Mouse (Mus musculus): ENCODE data around the gene Zrsr1. TPM values are rescaled to one million over a fixed set of nuclear protein-coding genes. Genes with fewer than 3 reads are reported as not detected.

Zrsr1 gene
- polyA plus RNA-seq, 2 experiments = 2.5 to 8.1 TPM

- WGBS = 89% methylated on average over 2 of the region's 2 CpGs
- Histone ChIP-seq H3K9me3 (ENCODE audit: control insufficient read depth, low read length) (no peaks in the 10 kb centered on the region), H3K27ac (replicated peaks; ENCODE audit: low read depth, low read length) (no peak overlapping the region), H3K36me3 (ENCODE audit: control insufficient read depth, insufficient read depth, low read length) (peaks cover 52% of the 10 kb centered on the region), H3K9ac (ENCODE audit: low read depth, low read length, severe bottlenecking) (no peak overlapping the region), H3K4me1 (ENCODE audit: control insufficient read depth, insufficient read depth, low read length) (peaks cover 10% of the 10 kb centered on the region; the same call in 1 of the 2 replicates), H3K27me3 (ENCODE audit: control insufficient read depth, insufficient read depth, low read length) (no peaks in the 10 kb centered on the region), H3K4me2 (replicated peaks; ENCODE audit: low read depth, low read length, severe bottlenecking) (no peak overlapping the region), H3K4me3 (replicated peaks; ENCODE audit: low read length) (no peak overlapping the region)
- DNase-seq (ENCODE audit: low spot score) = no peak
- TF ChIP-seq POLR2A (IDR thresholded peaks at IDR 0.05; ENCODE audit: borderline replicate concordance, extremely low read depth, insufficient read depth, insufficient read length) = no peak
- no peak for ATAC-seq (ENCODE audit: low FRiP score, low read depth)
Observed at GRCm38 (mm10) chr11:22994271-22994670, 22.5 kb downstream of the Zrsr1 start.

- Histone ChIP-seq H3K4me3 (replicated peaks; ENCODE audit: low read length) (no peak overlapping the region), H3K27ac (replicated peaks; ENCODE audit: low read depth, low read length) (no peak overlapping the region), H3K27me3 (ENCODE audit: control insufficient read depth, insufficient read depth, low read length) (no peaks in the 10 kb centered on the region), H3K4me1 (ENCODE audit: control insufficient read depth, insufficient read depth, low read length) (peaks cover 10% of the 10 kb centered on the region; the same call in 1 of the 2 replicates), H3K4me2 (replicated peaks; ENCODE audit: low read depth, low read length, severe bottlenecking) (no peak overlapping the region), H3K9ac (ENCODE audit: low read depth, low read length, severe bottlenecking) (no peak overlapping the region), H3K36me3 (ENCODE audit: control insufficient read depth, insufficient read depth, low read length) (peaks cover 63% of the 10 kb centered on the region), H3K9me3 (ENCODE audit: control insufficient read depth, low read length) (no peaks in the 10 kb centered on the region)
- DNase-seq (ENCODE audit: low spot score) (no peak), ATAC-seq (ENCODE audit: low FRiP score, low read depth) (no peak)
- TF ChIP-seq POLR2A (IDR thresholded peaks at IDR 0.05; ENCODE audit: borderline replicate concordance, extremely low read depth, insufficient read depth, insufficient read length) = no peak
- 94% methylated on average over 4 of the region's 4 CpGs for WGBS
Observed at GRCm38 (mm10) chr11:22995461-22995860, 23.7 kb downstream of the Zrsr1 start.

GRCm38 (mm10) chr11:22998308-22998707 is 26.5 kb downstream of the Zrsr1 start:
- H3K9me3 ChIP-seq (ENCODE audit: control insufficient read depth, low read length) = no peaks in the 10 kb centered on the region
- H3K9ac ChIP-seq (ENCODE audit: low read depth, low read length, severe bottlenecking) = no peak overlapping the region
- ATAC-seq (ENCODE audit: low FRiP score, low read depth) (no peak), DNase-seq (ENCODE audit: low spot score) (no peak)
- H3K4me1 ChIP-seq (ENCODE audit: control insufficient read depth, insufficient read depth, low read length) = no peaks in the 10 kb centered on the region
- H3K27me3 ChIP-seq (ENCODE audit: control insufficient read depth, insufficient read depth, low read length) = no peaks in the 10 kb centered on the region
- H3K4me2 ChIP-seq (replicated peaks; ENCODE audit: low read depth, low read length, severe bottlenecking) = no peak overlapping the region
- 86% methylated on average over 1 of the region's 1 CpGs for WGBS
- no peak for TF ChIP-seq POLR2A (IDR thresholded peaks at IDR 0.05; ENCODE audit: borderline replicate concordance, extremely low read depth, insufficient read depth, insufficient read length)
- H3K4me3 ChIP-seq (replicated peaks; ENCODE audit: low read length) = no peak overlapping the region
- H3K36me3 ChIP-seq (ENCODE audit: control insufficient read depth, insufficient read depth, low read length) = peaks cover 85% of the 10 kb centered on the region
- H3K27ac ChIP-seq (replicated peaks; ENCODE audit: low read depth, low read length) = no peak overlapping the region

- no peak overlapping the region for H3K4me3 ChIP-seq (replicated peaks; ENCODE audit: low read length)
- H3K4me1 ChIP-seq (ENCODE audit: control insufficient read depth, insufficient read depth, low read length) = 0 out of 2 replicates have a peak, but pooled peaks cover 3% of the 10 kb centered on the region
- no peaks in the 10 kb centered on the region for H3K9me3 ChIP-seq (ENCODE audit: control insufficient read depth, low read length)
- TF ChIP-seq POLR2A (IDR thresholded peaks at IDR 0.05; ENCODE audit: borderline replicate concordance, extremely low read depth, insufficient read depth, insufficient read length) = no peak
- H3K27me3 ChIP-seq (ENCODE audit: control insufficient read depth, insufficient read depth, low read length) = no peaks in the 10 kb centered on the region
- H3K9ac ChIP-seq (ENCODE audit: low read depth, low read length, severe bottlenecking) = no peak overlapping the region
- ATAC-seq (ENCODE audit: low FRiP score, low read depth) (no peak), DNase-seq (ENCODE audit: low spot score) (no peak)
- H3K27ac ChIP-seq (replicated peaks; ENCODE audit: low read depth, low read length) = no peak overlapping the region
- WGBS = 88% methylated on average over 1 of the region's 1 CpGs
- H3K4me2 ChIP-seq (replicated peaks; ENCODE audit: low read depth, low read length, severe bottlenecking) = no peak overlapping the region
- peaks cover 49% of the 10 kb centered on the region for H3K36me3 ChIP-seq (ENCODE audit: control insufficient read depth, insufficient read depth, low read length)
Observed at GRCm38 (mm10) chr11:23005276-23005675, 33.5 kb downstream of the Zrsr1 start.

GRCm38 (mm10) chr11:23007166-23007480 is 35.3 kb downstream of the Zrsr1 start:
- Histone ChIP-seq H3K9me3 (ENCODE audit: control insufficient read depth, low read length) (no peaks in the 10 kb centered on the region), H3K36me3 (ENCODE audit: control insufficient read depth, insufficient read depth, low read length) (peaks cover 32% of the 10 kb centered on the region), H3K27me3 (ENCODE audit: control insufficient read depth, insufficient read depth, low read length) (no peaks in the 10 kb centered on the region), H3K4me2 (replicated peaks; ENCODE audit: low read depth, low read length, severe bottlenecking) (peak overlapping the region; percentile 80), H3K4me1 (ENCODE audit: control insufficient read depth, insufficient read depth, low read length) (0 out of 2 replicates have a peak, but pooled peaks cover 3% of the 10 kb centered on the region), H3K27ac (replicated peaks; ENCODE audit: low read depth, low read length) (0 out of 2 replicates have a peak overlapping the region, but pooled peaks have one; percentile 83), H3K9ac (ENCODE audit: low read depth, low read length, severe bottlenecking) (peak overlapping the region; percentile 36; the same call in 1 of the 2 replicates), H3K4me3 (replicated peaks; ENCODE audit: low read length) (peak overlapping the region; percentile 60)
- DNase-seq (ENCODE audit: low spot score) (no peak), ATAC-seq (ENCODE audit: low FRiP score, low read depth) (no peak; the same call in 1 of the 2 replicates)
- TF ChIP-seq POLR2A (IDR thresholded peaks at IDR 0.05; ENCODE audit: borderline replicate concordance, extremely low read depth, insufficient read depth, insufficient read length) = no peak
- 7% methylated on average over 6 of the region's 6 CpGs for WGBS

Measured in limb, embryonic 14.5 days (tissue).